Mouse (Mus musculus) telencephalon, adult 2 months (tissue): ENCODE data around the gene Krtap5-2.
A peak's percentile ranks its signal among the peaks of the same experiment; 100 is the strongest.
"Not testable (repeated sequence)": the region's sequence is repeated elsewhere in the genome, so short reads cannot be mapped to it uniquely, and the experiment has no call there.

Experiments
- DNase-seq: peaks from one replicate; pipeline ENCODE4 v3.0.0-alpha.2; 2011; ENCODE audit warnings: low read depth, low spot score

The Krtap5-2 gene

DNA sequence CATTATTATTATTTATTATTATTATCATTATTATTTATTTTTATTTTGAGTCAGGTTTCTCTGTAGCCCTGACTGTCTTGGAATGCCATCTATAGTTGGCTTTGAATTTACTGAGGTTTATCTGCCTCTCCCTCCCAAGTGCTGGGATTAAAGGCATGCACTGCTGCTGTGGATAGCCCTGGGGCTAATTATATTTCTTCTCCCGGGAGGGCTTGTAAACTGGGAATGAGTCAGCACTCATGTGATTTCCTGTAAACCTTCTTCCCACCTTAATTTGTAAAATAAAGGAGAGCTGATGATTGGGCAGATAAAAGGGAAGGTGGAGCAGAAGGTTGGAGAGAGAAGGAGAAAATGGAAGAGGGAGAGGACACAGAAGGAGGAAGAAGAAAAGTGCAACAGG lies 35.1 kb downstream of the Krtap5-2 start:
- no peak for DNase-seq

DNA sequence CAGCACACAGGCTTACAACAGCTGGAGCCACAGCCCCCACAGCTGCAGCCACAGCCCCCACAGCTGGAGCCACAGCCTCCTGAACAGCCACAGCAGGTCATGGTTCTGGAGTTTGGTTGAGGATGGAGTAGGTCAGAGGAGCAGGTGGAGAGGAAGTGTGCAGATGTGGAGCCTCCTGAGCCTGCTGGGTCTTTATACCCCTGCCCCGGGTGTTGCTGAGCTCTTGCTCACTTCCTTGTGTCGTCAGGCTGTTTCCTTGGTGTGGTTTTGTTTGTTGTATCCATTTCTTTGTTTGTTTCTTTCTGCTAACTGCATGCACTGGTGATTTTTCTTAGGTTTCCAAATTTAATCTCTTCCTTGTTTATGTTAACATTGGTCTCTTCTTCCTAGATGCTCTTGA lies 39.9 kb downstream of the Krtap5-2 start, which contains the start of gene Gm39115:
Gene Gm39115, minus strand, starts transcription at position 101 of the 400 bp plus-strand sequence.
- DNase-seq: not testable (repeated sequence)

DNA sequence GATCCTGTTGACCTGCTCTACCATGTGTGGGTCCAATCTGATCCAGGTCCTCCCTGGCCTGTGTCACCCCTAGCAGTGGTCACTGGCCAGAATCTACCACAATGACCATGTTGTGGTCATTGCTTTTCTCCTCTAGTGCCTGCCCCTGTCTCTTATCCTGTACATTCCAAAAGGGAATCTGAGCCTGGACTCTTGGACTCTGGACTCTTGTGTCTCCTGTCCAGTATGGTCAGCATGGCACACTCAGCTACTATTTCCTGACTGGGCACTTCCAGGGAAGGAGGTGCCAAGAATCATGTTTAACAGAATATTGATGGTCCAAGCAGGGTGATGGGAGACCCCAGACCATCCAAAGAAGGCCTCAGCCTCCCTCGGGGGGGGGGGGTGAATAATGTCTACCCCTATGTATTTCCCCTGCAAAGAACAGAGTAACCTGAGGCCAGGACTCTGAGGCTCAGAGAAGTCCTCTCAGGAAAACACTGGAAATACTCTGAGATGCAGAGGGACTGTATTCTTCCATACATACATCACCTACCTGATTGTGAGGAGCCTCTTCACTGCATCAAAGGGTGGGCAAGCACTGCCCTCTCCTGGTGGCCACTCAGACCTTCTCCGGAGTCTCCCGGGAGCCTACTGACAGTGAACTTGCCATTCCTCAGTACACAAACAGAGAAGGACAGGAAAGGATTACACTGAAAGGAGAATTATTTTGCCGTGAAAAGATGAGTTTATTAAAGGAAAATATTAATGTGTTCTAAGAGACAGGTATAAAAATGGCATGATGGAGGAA lies 41.4 kb downstream of the Krtap5-2 start:
- DNase-seq: peak; percentile 9

DNA sequence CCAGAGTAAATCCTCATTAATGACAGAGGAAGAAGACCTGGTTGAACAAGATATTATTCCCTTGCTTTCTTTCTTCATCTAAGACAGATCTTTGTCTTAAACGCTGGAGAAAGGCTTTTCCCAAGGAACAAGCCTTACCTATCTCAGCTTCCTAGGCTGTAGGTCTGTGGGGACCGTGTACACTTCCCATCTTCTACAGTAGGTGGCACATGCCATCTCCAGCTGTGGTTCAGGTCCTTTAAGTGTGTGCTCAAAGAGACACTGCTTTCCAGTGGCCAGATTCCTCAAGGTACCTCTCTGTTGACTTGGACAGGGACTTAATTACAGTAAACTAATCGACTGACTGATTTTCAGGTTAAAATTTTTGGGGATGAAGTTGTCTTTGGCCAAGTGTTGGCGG lies 47.0 kb downstream of the Krtap5-2 start:
- DNase-seq: no peak
